Mouse (Mus musculus): ENCODE measurements around the gene Gimap3.

Gimap3 gene

GRCm38 (mm10) chr6:48770696-48771095 lies at the start of gene Gimap3:
Gene Gimap3, minus strand, starts transcription at chr6:48770851.
- DNase-seq, result no peak

GRCm38 (mm10) chr6:48817815-48818214 lies 47.2 kb upstream of the Gimap3 start:
- peak; percentile 62 for DNase-seq

GRCm38 (mm10) chr6:48815013-48815412 lies 44.4 kb upstream of the Gimap3 start:
- DNase-seq, result no peak

- no peak for DNase-seq
Measured at GRCm38 (mm10) chr6:48809494-48810219, 39.0 kb upstream of the Gimap3 start.

GRCm38 (mm10) chr6:48806746-48807145 lies 36.1 kb upstream of the Gimap3 start:
- no peak for DNase-seq

- no peak for DNase-seq
Measured at GRCm38 (mm10) chr6:48804346-48804745, 33.7 kb upstream of the Gimap3 start.

GRCm38 (mm10) chr6:48803406-48804051 lies 32.9 kb upstream of the Gimap3 start:
- no peak for DNase-seq

- no peak for DNase-seq
Measured at GRCm38 (mm10) chr6:48801897-48802296, 31.2 kb upstream of the Gimap3 start.

GRCm38 (mm10) chr6:48787867-48788266 lies 17.2 kb upstream of the Gimap3 start:
- no peak for DNase-seq

GRCm38 (mm10) chr6:48785601-48786000 lies 14.9 kb upstream of the Gimap3 start:
- no peak for DNase-seq

- no peak for DNase-seq
Measured at GRCm38 (mm10) chr6:48785189-48785588, 14.5 kb upstream of the Gimap3 start.

GRCm38 (mm10) chr6:48784406-48784805 lies 13.8 kb upstream of the Gimap3 start:
- DNase-seq, result no peak

- DNase-seq, result peak; percentile 77
Measured at GRCm38 (mm10) chr6:48772030-48772429, 1.4 kb upstream of the Gimap3 start.

- DNase-seq, result no peak
Measured at GRCm38 (mm10) chr6:48768933-48769332, 1.7 kb downstream of the Gimap3 start.

- no peak for DNase-seq
Measured at GRCm38 (mm10) chr6:48768178-48768869, 2.3 kb downstream of the Gimap3 start.

GRCm38 (mm10) chr6:48764496-48764895 lies 6.2 kb downstream of the Gimap3 start:
- no peak for DNase-seq

GRCm38 (mm10) chr6:48763567-48764270 lies 6.9 kb downstream of the Gimap3 start:
- DNase-seq, result no peak

GRCm38 (mm10) chr6:48747091-48747966 lies 23.3 kb downstream of the Gimap3 start:
- no peak for DNase-seq

GRCm38 (mm10) chr6:48745959-48746889 lies 24.4 kb downstream of the Gimap3 start, which contains the start of gene Gimap5:
Gene Gimap5, plus strand, starts transcription at chr6:48746197.
- DNase-seq, result no peak

- no peak for DNase-seq
Measured at GRCm38 (mm10) chr6:48745490-48745889, 25.2 kb downstream of the Gimap3 start.

Data from right cerebral cortex, adult 18-20 months (tissue).